Mouse (Mus musculus): Measurements from ENCODE around the gene Tango6.
"Not testable (repeated sequence)": the region's sequence is repeated elsewhere in the genome, so short reads cannot be mapped to it uniquely, and the experiment has no call there.

Tango6 gene

DNA sequence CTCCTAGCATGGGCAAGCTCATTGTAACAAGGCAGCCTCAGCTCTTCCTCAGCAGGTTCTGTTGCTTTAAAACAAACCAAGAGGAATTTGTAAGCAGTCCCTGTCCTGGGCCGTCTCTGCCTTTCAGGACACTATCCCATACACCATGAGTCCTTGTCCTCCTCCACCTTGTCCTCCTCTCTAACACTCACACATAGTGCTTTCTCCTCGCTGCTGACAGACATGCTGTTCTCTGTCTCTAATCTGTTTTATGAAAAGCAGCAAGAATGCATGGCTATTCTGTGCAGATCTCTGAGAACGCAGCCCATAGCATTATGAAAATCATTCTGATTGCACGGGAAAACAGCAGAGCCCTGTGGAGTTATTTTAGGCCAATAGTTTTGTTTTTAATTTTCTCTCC, 78.4 kb downstream of the Tango6 start:
- DNase-seq (ENCODE audit: low spot score): no peak

DNA sequence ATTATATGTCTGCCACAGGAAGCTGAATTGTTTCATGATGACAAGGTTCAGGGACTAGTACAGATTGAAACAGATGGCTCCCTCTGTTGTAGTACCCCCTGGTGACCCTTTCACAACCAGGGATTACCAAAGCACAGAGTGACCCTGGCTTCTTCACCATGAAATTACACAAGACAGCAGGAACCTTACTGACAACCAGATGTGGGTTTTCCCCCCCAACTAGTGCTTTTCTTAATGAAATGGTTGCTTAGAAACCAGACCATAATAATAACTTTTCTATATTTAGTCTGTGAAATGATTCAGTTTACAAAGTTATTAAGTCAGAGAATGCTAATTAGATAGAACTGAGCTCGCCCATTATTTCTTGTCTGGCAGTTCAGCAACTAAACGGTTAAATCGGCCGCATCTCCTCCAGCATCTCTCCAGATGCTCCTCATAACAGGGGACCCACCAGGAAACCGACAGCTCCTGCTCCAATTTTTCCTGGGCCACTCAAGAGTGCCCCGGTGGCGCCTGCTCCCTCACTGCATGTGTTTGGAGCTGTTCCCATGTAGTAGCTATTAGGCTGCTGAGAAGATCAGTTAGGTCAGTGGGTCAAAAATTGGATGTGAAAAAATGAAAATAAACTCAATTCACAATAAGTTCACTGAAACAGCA, 79.1 kb downstream of the Tango6 start:
- DNase-seq (ENCODE audit: low spot score): no peak

DNA sequence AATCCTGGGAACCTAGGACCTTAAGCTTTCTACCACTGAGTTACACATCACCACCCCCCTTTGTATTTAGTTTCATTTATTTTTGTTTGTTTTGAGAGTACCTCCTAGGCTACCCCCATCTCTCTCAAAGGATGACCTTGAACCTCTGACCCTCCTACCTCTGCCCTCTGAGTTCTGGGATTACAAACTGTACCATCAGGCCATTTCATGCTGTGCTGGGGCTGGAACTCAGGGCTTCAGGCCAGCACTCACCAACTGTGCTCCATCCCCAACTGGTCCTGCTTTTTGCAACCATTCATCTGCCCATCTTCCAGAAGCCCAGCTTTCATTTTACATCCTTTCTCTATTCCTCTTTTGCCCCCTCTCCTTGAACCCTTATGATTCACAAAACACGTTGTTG, 81.7 kb downstream of the Tango6 start:
- no peak for DNase-seq (ENCODE audit: low spot score)

DNA sequence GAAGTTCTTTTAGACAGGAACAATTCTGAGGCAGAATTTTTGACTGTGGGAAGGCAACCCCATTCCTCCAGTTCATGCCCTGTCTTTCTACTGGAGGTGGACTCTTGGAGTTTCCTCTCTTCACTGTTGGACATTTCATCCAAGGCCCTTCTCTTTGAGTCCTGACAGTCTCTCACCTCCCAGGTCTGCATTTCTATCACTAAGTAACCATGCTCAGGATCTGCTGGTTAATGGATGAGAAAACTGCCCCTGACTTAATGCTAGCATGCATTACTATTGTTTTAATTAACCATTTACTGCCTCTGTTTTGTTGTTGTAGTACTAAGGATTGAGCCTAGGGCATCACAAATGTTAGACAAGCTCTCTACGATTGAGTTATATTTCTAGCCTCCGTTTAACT, 82.7 kb downstream of the Tango6 start:
- no peak for DNase-seq (ENCODE audit: low spot score)

DNA sequence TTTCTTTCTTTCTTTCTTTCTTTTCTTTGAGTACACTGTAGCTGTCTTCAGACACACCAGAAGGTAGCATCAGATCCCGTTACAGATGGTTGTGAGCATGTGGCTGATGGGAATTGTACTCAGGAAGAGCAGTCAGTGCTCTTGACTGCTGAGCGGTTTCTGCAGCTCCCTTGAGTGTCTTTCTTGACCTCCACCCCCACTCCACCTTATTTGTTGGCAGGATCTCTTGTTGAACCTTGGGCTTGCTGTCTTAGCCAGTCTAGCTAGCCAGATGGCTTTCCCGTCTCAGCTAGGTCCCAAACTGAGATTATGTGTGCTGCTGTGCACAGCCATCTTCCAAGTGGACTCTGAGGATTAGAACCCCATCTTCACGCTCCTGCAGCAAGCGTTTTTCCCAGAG, 83.9 kb downstream of the Tango6 start:
- no peak for DNase-seq (ENCODE audit: low spot score)

DNA sequence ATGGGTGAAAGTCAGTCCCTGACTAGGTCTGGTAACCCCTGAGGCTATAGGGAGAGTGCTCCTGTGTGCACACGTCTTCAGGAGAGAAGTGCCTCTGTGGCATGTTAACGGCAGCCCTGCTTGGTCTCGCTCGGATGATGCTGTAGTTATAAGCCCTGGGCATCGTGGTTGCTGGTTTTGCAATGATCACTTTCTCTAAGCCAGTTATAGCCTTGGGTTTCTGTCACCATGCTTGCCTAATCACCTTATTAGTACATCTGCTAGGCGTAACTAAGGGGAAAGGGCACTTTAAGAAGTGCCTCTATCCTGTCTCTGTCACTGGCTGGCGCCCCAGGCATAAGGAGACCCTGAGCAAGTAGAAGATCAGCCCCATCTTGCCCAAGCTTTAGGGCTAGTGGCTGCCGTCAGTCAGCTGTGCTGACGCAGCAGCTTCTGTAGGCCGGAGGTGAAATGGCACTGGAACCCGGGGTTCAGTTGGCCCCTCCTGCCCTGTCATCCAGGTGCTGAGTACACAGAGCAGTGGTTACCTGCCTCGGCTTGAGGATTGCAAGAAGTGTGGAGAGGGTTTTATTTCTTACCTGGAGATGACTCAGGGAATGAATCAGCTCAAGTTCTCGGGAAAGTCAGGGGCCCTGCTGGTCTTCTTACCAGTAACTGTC, 86.4 kb downstream of the Tango6 start:
- DNase-seq (ENCODE audit: low spot score): no peak

DNA sequence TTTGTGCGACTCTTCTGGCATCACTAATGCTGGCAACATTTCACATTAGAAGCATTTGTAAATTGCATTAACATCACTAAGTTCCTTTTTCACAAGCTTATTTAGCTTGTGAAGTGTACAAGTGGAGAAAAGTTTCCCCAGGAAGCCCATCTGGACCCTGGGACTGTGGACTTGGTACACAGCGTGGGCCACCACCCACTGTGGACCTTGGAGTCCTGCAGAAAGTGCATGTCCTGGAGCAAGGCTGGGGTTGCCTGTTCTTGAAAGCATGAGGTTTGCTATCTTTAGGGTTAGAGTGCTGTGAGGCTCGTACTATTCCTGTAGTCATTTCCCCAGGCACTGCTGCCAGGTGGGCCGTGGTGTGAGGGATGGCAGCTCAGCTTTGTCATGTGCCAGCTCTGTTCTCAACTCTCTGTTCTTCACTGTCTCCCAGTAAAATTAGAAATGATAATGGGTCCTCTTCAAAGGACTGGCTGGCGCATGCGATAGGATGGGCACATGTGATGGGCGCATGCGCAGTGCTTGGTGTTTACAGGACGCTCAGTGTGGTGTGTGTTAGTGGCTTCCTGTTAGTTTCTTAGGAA, 87.8 kb downstream of the Tango6 start:
- no peak for DNase-seq (ENCODE audit: low spot score)

DNA sequence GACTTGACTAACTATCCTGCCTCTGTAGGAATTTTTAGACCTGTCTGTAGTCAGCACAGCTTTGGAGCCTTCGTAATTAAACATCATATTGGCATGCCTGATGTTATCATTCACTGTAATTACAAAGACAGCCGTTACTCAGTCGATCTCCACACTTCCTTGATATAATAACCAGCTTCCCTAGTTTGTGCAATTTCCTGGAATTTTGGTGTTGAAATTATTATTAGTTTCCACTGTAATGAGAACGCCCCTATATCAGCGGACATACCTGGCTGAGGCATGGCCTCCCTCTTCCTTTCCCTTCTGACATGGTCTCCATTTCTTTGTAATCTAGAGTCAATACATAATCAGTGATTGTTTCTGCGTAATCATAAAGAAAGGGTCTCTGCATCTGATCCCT, 89.2 kb downstream of the Tango6 start:
- no peak for DNase-seq (ENCODE audit: low spot score)

DNA sequence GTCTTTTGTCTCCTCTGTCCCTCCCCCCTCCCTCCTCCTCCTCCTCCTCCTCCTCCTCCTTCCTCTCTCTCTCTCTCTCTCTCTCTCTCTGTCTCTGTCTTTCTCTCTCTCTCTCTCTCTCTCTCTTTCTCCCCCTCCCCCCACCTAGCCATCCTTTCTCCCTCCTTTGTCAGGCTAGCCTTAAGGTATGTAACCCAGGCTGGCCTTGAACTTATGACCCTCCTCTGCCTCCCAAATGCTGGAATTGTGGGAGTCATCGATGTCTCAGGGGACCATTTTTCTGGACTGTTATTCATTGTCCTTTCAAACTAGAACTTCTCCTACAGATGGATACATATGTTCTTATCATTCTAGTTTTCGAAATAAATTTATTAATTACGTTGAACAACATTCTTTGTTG, 89.6 kb downstream of the Tango6 start:
- no peak for DNase-seq (ENCODE audit: low spot score)

DNA sequence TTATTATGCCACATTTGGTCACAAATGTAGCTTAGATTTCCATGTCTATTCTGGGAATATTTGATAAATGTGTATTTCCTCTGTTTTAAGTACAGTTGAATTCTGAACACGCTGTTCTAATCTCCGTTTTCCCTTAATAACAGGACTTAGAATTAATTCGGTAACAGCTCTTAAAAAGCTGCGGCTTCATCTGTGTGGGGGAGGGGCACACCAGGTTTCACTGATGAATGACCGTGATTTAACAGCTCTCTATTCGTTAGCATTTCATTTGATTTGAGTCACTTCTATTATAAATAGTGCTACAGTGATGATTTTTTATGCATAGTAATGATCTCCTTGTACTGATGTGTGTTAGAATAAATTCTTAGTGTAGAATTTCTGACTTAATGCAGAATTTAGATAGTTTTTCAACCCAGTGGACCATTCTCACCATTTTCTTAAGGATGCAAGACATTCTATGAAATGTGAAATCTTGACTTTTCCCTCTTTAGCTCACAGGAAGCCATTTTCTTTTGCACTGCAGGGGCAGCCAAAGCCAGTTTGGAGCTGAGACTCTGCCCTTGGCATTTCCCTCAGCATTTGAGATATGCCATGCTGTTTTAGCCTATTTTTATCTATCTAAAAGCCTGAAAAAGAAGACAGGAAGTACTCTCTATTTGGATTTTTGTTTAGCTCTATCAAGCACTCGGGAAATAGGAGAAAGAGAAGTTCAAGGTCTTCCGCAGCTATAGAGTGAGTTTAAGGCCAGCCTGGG, 91.9 kb downstream of the Tango6 start:
- no peak for DNase-seq (ENCODE audit: low spot score)

DNA sequence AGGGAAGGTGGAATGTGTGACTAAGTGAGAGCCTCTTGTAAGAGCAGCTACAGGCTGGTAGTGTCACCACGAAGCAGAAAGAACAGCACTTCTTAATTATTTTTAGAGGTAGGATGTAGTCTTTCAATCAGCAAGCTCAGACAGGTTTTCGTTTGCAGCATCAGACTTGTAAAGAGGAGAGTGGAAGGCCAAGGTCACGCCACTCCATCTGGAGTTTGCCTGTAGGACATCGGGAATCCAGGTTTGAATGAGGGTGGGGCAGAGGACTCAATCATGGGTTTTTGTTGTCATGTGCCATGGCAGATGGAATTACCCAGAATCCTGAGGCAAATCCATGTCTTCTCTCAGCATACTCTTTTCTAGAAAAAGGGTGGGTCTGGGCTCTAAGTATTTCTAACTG, 106.8 kb downstream of the Tango6 start:
- no peak for DNase-seq (ENCODE audit: low spot score)

DNA sequence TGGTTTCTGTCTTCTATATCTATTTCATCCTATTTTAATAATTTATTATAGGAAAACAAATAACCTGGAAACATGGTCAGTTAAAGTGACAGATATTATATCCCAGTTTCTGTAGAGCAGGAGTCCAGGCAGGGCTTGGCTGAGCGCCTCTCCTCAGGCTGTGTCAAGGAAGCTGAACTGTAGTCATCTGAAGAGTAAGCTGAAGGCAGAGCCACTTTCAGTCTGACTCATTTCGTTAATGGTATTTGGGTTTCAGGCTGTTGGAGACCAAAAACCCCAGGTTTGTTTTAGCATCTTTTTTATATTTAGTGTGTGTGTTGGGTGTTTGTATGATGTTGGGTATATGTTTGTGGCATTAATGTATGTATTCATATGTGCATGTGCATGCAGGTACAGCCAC, 112.0 kb downstream of the Tango6 start:
- DNase-seq (ENCODE audit: low spot score): no peak

DNA sequence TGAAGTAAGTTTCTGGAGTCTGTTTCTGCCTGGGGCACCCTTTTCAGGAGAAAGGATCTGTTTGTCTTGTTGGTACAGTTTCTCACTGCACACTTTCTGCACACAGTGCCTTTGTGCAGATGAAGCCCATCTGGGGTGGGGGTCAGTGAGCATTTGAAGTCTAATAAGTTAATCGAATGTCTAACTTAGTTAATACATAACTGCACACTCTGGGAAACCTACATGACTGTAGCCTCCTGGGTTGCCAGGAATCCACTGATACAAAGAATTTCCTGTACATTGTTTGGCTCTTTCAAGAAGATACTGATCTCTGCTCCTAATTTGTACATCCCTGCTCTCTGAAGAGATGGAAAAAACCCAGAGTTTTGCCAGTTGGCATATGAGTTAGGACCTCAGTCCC, 117.0 kb downstream of the Tango6 start:
- DNase-seq (ENCODE audit: low spot score): no peak

DNA sequence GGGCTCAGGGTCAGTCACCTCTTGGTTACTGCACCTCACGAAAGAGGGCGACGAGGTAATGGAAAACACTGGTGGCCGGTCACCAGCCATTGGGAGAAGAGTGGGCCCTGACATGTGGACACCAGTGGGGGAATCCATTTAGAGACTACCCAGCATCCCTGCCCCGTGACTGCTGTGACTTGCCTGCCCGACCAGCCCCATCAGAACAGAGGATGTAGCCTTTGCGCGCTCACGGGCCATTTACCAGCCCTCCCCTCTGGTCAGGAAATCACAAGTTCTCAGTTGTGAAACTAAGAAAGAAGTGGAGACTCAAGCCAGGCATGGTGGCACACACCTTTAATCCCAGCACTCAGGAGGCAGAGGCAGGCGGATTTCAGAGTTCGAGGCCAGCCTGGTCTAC, 118.4 kb downstream of the Tango6 start:
- no peak for DNase-seq (ENCODE audit: low spot score)

DNA sequence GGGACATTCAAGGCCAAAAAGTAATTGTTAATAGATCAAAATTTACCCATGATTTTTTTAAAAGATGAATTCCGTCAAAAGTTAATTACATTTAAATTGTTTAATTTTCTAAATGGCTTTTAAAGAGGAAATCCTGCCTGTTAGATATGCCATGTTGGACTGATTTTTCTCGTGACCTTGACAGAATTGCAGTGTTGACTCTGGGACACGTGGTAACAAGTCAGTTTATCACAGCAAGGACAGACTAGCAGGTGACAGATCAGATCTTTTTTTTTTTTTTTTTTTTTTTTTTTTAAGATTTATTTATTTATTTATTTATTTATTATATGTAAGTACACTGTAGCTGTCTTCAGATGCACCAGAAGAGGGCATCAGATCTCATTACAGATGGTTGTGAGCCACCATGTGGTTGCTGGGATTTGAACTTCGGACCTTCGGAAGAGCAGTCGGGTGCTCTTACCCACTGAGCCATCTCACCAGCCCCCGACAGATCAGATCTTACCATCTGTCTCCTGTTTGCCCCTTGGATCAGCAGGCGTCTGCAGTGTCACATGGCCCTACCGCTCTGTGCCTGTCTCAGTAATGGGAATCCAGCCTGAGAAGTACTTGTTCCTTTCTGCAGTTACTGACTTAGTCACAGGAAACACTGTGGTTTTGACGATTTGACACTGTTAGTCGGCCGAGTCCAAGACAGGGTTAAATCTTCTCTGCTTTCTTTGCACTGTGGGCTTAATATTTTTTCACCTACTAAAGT, 119.7 kb downstream of the Tango6 start:
- not testable (repeated sequence) for DNase-seq (ENCODE audit: low spot score)

DNA sequence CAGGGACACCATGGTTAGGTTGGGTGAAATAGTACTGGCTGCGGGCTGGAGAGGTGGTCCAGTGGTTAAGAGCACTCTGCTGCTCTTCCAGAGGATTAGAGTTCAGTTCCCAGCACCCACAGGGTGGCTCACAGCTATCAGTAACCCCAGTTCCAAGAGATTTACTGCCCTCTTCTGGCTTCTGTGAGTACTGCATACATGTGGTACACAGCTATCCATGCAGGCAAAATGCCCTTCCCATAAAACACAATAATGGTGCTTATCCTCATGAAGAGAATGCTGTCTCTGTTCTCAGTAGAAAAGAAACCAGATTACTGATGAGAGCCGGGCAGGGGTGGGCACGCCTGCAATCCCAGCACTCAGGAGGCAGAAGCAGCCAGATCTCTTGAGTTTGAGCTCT, 123.0 kb downstream of the Tango6 start:
- no peak for DNase-seq (ENCODE audit: low spot score)

DNA sequence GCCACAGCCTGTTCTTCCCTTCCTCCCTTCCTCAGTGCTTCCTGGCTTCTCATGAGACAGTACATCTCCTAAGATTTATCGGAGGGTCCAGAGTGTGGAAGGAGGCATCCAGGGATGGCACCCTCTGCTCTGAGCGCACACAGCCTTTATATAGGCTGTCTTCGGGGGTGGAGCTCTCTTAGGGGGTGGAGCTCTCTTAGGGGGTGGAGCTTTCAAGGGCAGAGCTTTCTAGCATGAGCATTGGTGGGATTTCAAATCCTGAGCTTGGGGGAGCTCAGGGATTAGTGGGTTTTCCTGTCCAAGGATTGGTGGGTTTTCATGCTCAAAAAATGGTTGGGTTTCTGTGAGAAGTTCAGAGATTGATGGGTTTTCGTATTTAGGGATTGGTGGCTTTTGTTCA, 124.6 kb downstream of the Tango6 start:
- no peak for DNase-seq (ENCODE audit: low spot score)

DNA sequence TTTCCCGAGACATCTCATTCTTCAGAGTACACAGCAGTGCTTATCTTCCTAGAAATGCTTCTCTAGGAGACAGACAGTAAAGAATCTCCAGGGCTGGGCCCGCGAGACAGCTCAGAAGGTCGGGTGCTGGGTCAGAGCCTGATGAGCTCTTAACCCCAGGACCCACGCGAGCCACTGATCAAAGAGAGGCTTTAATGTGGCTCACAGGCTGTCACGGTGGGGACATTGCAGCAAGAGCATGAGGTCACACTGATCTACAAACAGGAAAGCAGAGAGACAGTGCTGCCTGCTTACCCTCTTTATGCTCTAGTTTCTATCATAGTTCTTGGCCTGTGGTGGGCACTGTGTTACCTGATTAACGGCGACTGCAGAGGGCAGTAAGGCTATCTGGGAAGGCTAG, 126.9 kb downstream of the Tango6 start:
- DNase-seq (ENCODE audit: low spot score): no peak

DNA sequence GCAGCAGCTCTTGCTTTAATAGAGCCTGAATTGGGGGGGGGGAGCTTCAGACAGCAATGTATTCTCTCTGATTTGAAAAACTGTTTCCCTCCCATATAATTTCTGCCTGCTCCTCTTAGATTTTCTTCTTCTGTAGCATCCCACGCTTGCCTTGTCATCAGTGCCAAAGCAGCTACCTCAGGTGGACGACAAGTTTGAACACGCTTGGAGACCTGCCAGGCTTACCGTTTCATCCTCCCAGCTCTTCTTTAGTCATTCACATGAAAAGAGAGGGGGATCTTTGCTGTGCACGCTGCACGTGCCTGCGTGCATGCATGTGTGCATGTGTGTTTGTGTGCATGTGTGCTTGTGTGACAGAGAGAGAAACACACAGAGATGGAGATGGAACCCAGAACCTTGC, 127.5 kb downstream of the Tango6 start:
- DNase-seq (ENCODE audit: low spot score): no peak

DNA sequence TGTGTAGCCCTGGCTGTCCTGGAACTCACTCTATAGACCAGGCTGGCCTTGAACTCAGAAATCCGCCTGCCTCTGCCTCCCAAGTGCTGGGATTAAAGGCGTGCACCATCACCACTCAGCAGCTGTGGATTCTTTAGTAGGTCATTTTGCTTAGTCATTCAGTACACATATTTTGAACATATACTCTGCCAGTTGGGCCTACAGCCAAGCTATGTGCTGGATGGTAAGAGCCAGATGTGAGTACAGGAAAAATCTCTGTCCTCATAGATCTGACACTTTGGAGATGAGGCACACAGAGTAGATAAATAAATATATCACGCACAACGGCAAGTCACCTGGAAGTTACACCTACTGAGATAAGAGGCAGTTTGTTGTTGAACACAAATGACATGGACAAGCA, 129.7 kb downstream of the Tango6 start:
- DNase-seq (ENCODE audit: low spot score): no peak

DNA sequence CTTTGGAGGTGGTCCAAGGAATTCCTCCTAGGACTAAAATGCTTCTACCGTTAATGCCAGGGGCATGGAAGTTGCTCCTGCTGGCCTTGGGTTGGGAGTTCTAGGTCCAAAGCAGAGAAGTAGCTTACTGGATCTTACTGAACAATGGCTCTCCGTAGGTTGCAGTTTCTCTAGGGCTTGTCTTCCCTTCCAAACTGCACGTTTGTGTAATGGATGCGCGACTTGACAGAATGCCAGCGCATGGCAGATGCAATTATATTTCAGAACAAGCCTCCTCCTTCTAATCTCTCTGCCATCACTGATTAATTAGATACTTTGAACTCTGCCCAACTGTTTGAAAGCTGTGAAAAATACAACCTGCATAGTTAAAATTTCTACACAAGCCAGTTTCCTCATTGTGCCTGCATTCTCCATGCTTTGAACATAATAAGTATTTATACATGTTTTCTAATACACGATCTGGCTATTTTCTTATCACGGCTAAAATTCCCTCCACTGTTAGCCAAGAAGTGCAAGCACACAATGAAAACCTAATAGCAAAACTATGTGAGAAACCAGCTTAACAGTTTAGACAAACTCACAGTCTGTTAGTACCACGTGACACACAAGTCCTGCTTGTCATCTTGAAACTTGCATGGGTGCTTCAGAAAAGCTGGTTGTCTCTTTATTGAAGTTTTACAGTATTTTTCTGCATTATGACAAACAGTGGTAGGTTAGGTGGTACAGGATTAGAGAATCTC, 133.7 kb downstream of the Tango6 start:
- DNase-seq (ENCODE audit: low spot score): no peak

DNA sequence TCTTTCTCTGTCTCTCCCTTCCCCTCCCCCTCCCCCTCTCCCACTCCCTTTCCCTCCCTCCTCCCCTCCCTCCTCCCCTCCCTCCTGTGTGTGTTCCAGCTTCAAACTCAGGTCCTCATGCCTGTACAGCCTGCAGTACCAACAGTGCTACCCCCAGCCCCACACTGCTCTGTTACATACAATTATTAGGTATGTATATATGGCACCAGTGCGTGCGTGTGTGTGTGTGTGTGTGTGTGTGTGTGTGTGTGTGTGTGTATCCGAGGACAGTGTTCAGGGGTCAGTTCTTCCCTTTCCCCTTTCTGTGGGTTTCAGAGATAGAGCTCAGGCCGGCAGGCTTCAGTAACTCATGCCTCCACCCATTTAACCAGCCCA, 134.3 kb downstream of the Tango6 start:
- no peak for DNase-seq (ENCODE audit: low spot score)

Data from ovary, adult 18-20 months (tissue).